Mouse (Mus musculus): ENCODE data around the gene Prkab2. TPM values are rescaled to one million over a fixed set of nuclear protein-coding genes. Genes with fewer than 3 reads are reported as not detected.

Prkab2 gene
- polyA plus RNA-seq, 1 experiment from 2014 or later: 1.6 TPM

DNA sequence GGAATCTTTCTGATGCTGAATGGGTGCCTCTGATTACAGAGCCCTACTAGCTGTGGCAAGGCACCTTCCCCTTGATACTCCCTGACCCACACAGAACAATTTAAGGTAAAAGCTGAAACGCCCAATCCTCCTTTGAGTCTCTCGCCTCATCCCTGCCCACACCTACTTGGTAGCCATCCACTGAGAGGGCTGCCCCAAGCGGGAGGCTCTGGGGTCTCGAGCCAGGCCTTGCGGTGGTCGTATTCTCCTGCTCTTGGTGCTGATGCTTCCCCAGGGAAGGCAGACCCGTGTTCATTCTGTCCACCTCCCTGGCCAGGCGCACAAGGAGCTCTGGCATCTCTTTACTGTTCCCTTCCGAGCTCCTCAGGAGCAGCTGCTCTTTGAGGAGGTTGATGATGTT is 61.1 kb downstream of the Prkab2 start:
- WGBS (ENCODE audit: insufficient replicate concordance): 62% methylated on average over 9 of the region's 9 CpGs
- Histone ChIP-seq H3K4me3 (replicated peaks) (no peak overlapping the region), H3K36me3 (replicated peaks) (no peaks in the 10 kb centered on the region; the same call in 1 of the 2 replicates), H3K27me3 (no peaks in the 10 kb centered on the region), H3K9me3 (replicated peaks) (no peaks in the 10 kb centered on the region), H3K9ac (no peak overlapping the region), H3K4me1 (replicated peaks) (no peaks in the 10 kb centered on the region), H3K27ac (replicated peaks) (no peak overlapping the region), H3K4me2 (no peak overlapping the region)
- ATAC-seq (ENCODE audit: insufficient read depth): no peak

Small RNA genes lying within 50 kb of the gene (microRNA-seq; reads per million reads assigned to microRNA genes)
- not detected for gene Mir7225

Other genes with a start within 250 kb of the Prkab2 start
- gene Olfr1402, start 236.2 kb upstream of the Prkab2 start, polyA plus RNA-seq (2015; fragmentation: Nextera tagmentation; extraction: Ambion mirVana): not detected in 2 replicates
- gene Chd1l, start 48.0 kb upstream of the Prkab2 start, polyA plus RNA-seq (2015; fragmentation: Nextera tagmentation; extraction: Ambion mirVana): 8.9 and 10.2 TPM in 2 replicates
- gene Fmo5, start 29.4 kb upstream of the Prkab2 start, polyA plus RNA-seq (2015; fragmentation: Nextera tagmentation; extraction: Ambion mirVana): 19.6 and 20.7 TPM in 2 replicates
- not detected in 2 replicates for gene Gm17651, start 16.5 kb downstream of the Prkab2 start, polyA plus RNA-seq (2015; fragmentation: Nextera tagmentation; extraction: Ambion mirVana)
- gene Pde4dip, start 230.5 kb downstream of the Prkab2 start, polyA plus RNA-seq (2015; fragmentation: Nextera tagmentation; extraction: Ambion mirVana): 9.6 and 10.3 TPM in 2 replicates
- gene Sec22b, start 243.0 kb downstream of the Prkab2 start, polyA plus RNA-seq (2015; fragmentation: Nextera tagmentation; extraction: Ambion mirVana): 57.9 and 61.2 TPM in 2 replicates

Measured in liver, embryonic 15.5 days (tissue).